Mouse (Mus musculus): ENCODE measurements at regions not wholly inside any gene's neighbourhood (a gene's known extent, or its start where the extent isn't known, plus 50 kb on each side); places are given as distances from the start of the nearest gene placed in this dataset.
"Not testable (repeated sequence)": the region's sequence is repeated elsewhere in the genome, so short reads cannot be mapped to it uniquely, and the experiment has no call there.

GRCm38 (mm10) chr12:20684471-20684870 is 305.8 kb upstream of the Asap2 start:
- not testable (repeated sequence) for H3K27ac ChIP-seq (ENCODE audit: poor library complexity, severe bottlenecking); ATAC-seq (ENCODE audit: insufficient number of reproducible peaks, low FRiP score); H3K4me3 ChIP-seq; H3K4me2 ChIP-seq; H3K27me3 ChIP-seq (replicated peaks); H3K4me1 ChIP-seq (replicated peaks); H3K9ac ChIP-seq; H3K36me3 ChIP-seq
- 77% methylated on average over 3 of the region's 3 CpGs for WGBS
- H3K9me3 ChIP-seq (replicated peaks), result peaks cover 67% of the 10 kb centered on the region

GRCm38 (mm10) chr12:20697276-20697675 is 293.0 kb upstream of the Asap2 start:
- not testable (repeated sequence) for H3K27ac ChIP-seq (ENCODE audit: poor library complexity, severe bottlenecking); ATAC-seq (ENCODE audit: insufficient number of reproducible peaks, low FRiP score); H3K4me1 ChIP-seq (replicated peaks); H3K27me3 ChIP-seq (replicated peaks); H3K36me3 ChIP-seq; H3K4me3 ChIP-seq; H3K4me2 ChIP-seq; H3K9ac ChIP-seq
- WGBS, result 55% methylated on average over 3 of the region's 3 CpGs
- H3K9me3 ChIP-seq (replicated peaks), result peaks cover 22% of the 10 kb centered on the region; the same call in 1 of the 2 replicates
